Mouse (Mus musculus) myocyte (in vitro differentiated cells): ENCODE measurements at regions not wholly inside any gene's neighbourhood (a gene's known extent, or its start where the extent isn't known, plus 50 kb on each side); places are given as distances from the start of the nearest gene placed in this dataset.

ENCODE experiments used
- E2F4 ChIP-seq: IDR thresholded peaks from one replicate; pipeline ENCODE4 v1.6.1; 2011; ENCODE audit warnings: mild to moderate bottlenecking, control low read depth, moderate library complexity; ENCODE audit not compliant: insufficient read depth
- MAX ChIP-seq: IDR thresholded peaks from one replicate; pipeline ENCODE4 v1.6.1; 2011; ENCODE audit warnings: low read depth, mild to moderate bottlenecking, control low read depth
- POLR2A ChIP-seq: IDR thresholded peaks from one replicate; pipeline ENCODE4 v1.6.1; 2011; ENCODE audit warnings: low read depth, mild to moderate bottlenecking, control low read depth, moderate library complexity; ENCODE audit not compliant: insufficient read length
- POLR2AphosphoS2 ChIP-seq: IDR thresholded peaks from one replicate; pipeline ENCODE4 v1.6.1; 2011; ENCODE audit warnings: low read depth, control low read depth; ENCODE audit not compliant: insufficient read length
- SRF ChIP-seq: IDR thresholded peaks from one replicate; pipeline ENCODE4 v1.6.1; 2011; ENCODE audit warnings: low read depth; ENCODE audit not compliant: control insufficient read depth, insufficient read length
- TCF12 ChIP-seq: IDR thresholded peaks from one replicate; pipeline ENCODE4 v1.6.1; 2011; ENCODE audit warnings: mild to moderate bottlenecking, control low read depth; ENCODE audit not compliant: poor library complexity, insufficient read depth, severe bottlenecking
- USF1 ChIP-seq: IDR thresholded peaks from one replicate; pipeline ENCODE4 v1.6.1; 2011; ENCODE audit warnings: low read depth, mild to moderate bottlenecking, control low read depth, moderate library complexity

DNA sequence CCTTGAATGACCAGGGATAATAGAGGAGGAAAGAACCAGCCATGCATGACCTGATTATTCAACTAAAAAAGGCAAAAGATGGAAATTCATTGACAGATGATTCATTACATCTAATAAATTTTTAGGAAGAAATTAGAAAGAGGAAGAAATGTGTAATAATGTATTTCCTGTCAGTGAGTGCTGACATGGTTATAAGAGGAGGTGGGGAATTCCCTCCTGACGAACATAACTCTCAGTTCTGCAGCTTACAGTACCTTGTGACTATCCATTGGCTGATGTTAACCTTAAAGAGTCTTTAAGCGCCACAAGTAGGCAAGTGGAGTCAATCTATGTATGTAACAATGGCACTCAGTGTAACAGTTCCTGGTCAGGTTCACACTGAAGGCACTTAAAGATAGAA lies 492.7 kb downstream of the Fgf9 start:
- no peak for TF ChIP-seq POLR2A
- no peak for TF ChIP-seq E2F4
- TF ChIP-seq USF1 = no peak
- no peak for TF ChIP-seq SRF
- no peak for TF ChIP-seq MAX
- no peak for TF ChIP-seq TCF12
- TF ChIP-seq POLR2AphosphoS2 = no peak
